Mouse (Mus musculus): ENCODE results near the gene Mccc1.

DNA sequence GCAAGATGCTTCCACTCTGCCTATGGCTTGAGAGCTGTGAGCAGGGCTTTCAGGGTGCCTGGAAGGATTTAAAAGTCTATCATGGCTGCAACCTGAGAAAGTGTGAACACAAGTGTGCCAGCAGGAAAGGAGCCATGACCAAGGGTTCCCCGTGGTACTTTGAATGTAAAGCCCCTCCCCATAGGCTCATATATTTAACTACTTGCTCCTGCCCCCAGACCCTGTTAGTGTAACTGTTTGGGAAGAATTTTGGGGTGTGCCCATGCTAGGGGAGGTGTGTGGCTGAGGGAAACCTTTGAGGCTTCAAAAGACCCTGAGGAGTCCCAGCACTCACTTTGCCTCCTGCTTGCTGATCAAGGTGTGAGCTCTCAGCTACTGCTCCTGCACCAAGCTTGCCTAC, 47.3 kb downstream of the Mccc1 start:
- TF ChIP-seq CTCF (IDR thresholded peaks at IDR 0.05; ENCODE audit: extremely low read depth, insufficient read depth, low read length) (no peak), POLR2A (IDR thresholded peaks at IDR 0.05; ENCODE audit: extremely low read depth, insufficient read depth, low read length) (no peak)
